Mouse (Mus musculus): ENCODE data around the gene Cd276.

The Cd276 gene

DNA sequence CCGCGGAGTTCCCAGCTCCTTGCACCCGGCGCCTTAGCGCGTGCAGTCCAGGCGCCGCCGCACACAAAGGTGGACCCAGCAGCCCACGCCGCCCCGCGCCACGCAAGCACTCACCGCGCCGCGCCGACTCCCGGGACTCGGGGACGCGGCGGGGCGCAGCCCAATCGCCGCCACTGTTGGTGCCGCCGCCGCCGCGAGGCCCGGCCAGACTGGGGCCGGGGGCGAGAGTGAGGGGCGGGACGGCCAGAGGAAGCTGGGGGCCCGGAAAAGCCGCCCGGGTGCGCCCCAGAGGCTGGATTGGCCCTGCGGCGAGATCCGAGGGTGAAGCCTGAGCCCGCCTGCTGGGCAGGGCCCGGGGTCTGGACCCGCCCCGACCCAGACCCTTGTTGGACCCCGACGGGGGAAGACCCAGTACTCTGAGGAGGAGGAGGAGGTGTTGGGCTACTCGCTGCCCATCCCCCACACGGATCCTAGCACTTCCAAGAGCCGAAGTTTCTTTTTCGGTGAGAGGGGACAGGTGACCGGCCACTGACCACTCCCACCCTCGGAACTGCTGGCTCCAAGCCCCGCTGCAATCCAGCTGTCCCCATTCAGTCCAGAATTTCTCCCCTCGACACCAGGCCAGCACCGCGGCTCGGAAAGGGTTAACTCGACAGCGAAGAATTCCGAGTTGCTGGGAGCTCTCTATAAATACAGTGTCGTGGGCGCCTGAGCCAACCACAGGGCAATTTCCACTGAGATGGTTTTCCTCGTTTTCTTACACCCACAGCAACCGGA lies at the start of gene Cd276:
Gene Cd276 (minus strand): TSS at position 530 of the 777 bp plus-strand sequence.
- WGBS = under 1% methylated on average over 68 of the region's 68 CpGs

DNA sequence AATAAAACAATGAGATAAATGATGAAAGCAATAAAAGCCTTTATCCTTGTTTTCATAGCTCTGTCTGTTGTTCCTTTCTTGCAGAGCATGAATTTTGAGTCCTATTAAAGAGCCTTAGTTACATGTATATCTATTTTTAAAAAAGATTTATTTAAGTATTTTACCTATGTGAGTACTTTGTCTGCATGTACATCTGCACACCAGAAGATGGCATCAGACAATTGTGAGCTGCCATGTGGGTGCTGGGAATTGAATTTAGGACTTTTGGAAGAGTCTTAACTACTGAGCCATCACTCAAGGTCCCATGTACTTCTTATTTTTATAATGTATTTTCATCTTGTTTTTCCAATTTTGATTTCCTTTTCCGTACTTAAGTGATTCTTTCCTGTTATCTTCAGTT lies 40.1 kb upstream of the Cd276 start:
- 81% methylated on average over 1 of the region's 1 CpGs for WGBS

DNA sequence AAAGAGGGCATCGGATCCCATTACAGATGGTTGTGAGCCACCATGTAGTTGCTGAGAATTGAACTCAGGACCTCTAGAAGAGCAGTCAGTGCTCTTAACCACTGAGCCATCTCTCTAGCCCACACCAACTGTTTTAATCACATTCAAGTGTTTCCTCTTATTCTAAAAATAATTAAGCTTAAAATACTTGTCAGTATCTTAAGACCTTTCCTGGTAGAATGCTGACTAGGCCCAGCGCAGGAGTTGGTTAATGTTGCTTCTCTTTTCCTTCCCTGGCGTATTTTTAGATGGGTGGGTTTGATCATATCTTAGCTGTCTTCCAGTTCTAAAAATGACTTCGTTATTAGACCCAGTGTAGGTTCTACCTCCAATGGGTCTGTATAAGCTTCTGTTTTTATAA lies 33.4 kb upstream of the Cd276 start:
- WGBS = 50% methylated on average over 4 of the region's 4 CpGs

DNA sequence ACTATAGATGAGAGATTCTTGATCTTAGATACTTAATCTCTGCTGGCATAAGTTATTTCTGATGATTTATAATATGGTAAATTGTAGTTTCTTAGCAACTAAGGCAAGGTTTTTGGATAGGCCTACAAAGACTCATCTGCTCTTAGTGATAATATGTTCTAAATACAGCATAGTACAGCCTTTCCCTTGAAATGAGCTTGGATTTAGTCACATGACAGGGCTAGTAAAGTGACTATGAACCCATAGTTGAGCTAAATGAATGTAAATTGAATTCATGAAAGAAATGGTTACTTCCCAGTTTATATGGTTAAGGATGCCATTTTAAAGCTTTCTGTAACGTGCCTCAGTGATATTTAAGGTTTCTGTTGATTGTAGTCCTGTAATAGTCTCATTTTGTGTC lies 29.1 kb upstream of the Cd276 start:
- WGBS = 45% methylated on average over 1 of the region's 1 CpGs

DNA sequence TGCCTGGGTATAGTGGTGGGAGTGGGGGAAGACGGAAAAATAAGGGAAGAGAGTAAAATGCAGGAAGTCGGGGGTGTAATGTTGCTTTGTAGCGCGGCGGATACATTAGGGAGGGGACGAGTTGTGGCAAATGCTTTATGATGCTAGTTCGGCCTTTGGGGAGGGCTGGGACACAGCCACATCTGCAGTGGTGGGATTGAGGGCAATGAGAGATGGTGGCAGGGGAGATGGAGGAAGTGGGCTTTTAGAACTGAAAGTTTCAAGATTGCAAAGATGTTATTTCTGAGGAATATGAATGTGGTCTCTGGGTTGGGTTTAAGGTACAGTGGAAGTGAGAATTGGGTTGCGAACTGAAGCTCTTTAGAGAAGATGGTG lies 28.0 kb upstream of the Cd276 start:
- 3% methylated on average over 8 of the region's 8 CpGs for whole genome bisulfite sequencing

DNA sequence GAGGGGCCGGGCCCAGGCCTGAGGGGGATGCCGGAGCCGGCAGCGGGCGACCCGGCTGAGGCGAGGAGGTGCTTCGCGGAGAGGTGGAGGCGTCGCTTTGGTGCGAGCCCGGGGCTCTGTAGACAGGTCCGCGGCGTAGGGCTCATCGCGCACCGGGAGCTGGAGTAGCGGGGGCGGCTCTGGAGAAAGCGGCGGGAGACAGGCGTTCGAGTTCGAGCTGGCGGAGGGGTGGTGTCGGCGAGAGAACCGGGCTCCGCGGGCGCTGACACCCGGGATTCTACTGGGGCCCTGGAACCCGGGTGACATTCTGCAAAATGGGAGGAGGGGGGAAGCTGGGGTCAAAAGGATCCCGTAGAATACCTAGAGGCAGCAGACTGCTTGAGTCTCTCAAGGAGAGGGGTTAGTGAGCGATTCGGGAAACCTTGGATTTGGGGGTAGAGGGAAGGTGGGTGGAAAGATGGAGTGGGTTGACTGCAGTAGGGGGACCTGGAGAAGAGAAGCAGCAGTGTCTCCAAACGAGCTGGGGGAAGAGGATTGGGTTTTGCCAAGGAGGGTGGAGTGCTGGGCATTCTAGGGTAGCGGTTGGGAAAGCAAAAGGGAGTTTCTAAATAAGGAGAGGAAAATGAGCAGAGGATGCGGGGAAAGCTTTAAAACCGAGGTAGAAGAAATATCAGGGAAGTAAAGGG lies 27.5 kb upstream of the Cd276 start:
- under 1% methylated on average over 42 of the region's 42 CpGs for WGBS

DNA sequence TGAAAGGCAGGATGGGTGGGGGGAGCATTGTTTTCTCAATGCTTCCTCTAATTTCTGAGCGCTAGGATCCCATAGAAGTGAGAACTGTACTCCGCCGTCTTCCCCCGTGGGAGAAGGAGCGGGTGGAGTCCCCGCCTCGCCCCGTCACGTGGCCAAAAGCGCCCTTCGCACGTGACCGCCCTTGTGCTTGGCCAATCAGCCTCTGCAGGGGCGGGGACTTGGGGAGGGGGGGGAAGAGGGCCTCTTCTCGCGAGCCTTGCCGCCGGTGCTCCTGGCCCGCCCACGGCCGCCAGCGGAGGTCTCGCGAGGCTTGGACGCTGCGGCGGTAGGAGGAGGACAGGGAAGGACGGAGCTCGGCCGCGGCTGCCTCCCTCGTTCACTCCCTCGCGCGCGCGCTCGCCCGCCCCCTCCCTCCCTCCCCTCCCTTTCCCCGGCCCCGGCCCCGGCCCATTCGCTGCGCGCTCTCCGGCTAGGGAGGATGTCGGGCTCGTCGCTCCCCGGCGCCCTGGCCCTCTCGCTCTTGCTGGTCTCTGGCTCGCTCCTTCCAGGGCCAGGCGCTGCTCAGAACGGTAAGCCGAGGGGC lies 26.8 kb upstream of the Cd276 start, which contains the start of gene Nptn:
Gene Nptn (plus strand): TSS at position 283 of the 583 bp plus-strand sequence.
- WGBS = 2% methylated on average over 39 of the region's 56 CpGs

DNA sequence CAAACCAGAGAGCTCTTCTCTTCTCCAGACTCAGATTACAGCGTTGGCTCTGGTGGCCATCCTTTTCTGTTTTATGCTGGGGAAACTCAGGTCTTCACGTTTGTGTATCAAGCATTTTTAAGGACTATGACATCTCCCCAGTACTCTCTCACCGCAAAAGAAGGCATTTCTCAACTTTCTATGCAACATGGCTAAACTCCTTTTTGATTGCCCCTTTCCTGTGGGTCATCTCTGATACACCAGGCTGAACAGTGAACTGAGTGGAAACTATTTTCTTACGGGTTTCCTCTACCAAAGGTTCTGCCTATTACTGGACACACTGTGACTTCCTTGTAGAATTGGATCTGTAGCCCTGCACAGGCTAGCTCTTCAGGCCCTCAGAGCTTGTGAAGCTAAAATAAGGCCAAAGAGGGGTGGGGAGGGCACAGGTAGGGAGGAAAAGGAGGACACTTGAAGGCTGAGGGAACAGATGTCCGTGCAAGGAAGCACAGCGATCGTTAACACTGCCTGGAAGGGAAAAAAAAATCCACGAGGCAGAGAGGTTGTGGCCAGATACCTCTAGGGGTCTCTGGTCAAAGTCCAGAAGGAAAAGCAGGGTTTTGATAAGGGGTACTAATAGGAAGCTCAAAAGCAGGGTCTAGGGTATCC lies 26.2 kb upstream of the Cd276 start:
- 23% methylated on average over 8 of the region's 8 CpGs for WGBS

DNA sequence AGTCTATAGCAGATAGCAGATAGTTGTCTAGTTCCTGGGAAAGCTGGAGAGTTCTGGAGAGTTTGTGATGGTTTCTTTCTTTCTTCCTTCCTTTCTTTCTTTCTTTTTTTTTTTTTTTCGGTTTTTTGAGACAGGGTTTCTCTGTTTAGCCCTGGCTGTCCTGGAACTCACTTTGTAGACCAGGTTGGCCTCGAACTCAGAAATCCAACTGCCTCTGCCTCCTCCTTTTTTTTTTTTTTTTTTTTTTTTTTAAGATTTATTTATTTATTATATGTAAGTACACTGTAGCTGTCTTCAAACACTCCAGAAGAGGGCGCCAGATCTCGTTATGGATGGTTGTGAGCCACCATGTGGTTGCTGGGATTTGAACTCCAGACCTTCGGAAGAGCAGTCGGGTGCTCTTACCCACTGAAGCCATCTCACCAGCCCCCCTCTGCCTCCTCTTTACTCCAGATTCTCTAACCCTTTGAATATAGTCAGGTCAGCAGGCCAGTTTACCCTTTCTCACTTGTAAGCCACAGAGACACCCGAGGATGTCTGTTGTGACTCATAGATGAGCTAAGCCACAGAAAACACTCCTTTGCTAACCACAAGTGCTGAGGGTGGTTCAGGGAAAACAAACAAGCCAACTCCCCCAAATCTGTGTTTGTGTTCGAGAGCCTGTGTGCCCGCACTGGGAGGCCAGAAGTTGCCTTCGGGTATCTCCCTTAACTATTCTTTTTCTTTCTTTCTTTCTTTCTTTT lies 25.4 kb upstream of the Cd276 start:
- 75% methylated on average over 10 of the region's 10 CpGs for WGBS

DNA sequence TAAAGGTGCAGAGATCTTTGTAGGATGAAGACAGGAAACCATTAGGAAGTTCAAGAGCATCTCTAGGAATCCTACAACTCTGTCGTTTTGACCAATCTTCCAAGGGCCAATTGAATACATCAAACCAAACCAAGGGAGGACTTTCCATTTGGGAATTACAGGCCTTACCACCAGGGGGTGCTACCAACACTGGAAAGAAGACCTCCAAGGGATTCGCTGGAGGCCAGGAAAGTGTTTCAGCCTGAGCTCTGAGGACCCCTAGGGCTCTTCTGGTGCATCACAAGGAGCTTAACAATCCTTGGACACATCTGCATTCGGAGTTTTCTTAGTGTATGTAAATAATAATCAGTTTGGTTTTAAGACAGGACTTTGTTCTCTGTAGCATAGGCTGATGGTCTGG lies 23.4 kb upstream of the Cd276 start:
- WGBS = 14% methylated on average over 3 of the region's 3 CpGs

DNA sequence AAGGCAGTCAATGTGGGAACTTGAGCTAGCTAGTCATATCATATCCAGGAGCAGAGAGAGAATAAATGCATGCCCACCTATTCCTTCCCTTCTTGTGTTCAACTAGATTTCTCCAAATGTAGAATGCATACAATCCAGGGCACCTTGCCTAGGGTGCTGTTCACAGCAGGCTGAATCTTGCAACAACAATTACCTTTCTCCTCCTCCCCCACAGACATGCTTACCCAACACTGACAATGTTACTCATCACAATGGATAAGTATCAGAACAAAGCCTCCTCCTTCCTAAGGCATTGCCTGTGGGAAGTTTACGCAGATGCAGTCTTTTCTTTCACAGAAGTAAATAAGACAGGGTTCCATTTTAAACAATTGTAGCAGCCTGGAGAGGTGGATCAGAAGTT lies 15.8 kb upstream of the Cd276 start:
- WGBS = 91% methylated on average over 1 of the region's 1 CpGs

DNA sequence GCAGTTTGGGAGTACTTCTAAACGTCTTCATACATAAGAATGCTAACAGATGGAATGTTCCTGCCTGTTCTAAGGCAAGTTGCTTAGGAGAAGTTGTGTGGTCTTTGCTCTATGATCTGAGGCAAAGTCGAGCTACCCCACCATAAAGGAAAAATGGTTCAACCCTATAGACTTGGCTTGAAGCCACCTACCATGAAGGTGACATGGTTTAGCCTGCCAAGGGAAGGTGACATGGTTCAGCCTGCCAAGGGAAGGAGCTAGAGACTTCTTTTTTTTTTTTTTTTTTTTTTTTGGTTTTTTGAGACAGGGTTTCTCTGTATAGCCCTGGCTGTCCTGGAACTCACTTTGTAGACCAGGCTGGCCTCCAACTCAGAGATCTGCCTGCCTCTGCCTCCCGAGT lies 10.7 kb upstream of the Cd276 start:
- 70% methylated on average over 3 of the region's 3 CpGs for WGBS

DNA sequence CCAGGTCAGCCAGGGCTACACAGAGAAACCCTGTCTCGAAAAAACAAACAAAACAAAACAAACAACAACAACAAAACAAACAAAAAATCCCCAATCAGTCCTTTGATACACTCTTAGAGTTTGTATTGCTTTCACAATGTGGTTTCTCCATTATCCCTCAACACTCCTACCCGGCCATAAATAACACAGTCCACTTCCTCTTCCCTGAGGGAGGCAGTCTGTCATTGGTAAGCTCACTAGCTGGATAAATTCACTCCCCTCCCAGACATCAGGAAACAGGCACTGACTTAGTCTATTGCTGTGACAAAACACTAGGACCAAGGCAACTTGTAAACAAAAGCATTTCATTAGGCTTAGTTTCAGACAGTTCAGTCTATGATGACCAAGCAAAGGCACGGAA lies 5.0 kb upstream of the Cd276 start:
- 64% methylated on average over 3 of the region's 3 CpGs for WGBS

DNA sequence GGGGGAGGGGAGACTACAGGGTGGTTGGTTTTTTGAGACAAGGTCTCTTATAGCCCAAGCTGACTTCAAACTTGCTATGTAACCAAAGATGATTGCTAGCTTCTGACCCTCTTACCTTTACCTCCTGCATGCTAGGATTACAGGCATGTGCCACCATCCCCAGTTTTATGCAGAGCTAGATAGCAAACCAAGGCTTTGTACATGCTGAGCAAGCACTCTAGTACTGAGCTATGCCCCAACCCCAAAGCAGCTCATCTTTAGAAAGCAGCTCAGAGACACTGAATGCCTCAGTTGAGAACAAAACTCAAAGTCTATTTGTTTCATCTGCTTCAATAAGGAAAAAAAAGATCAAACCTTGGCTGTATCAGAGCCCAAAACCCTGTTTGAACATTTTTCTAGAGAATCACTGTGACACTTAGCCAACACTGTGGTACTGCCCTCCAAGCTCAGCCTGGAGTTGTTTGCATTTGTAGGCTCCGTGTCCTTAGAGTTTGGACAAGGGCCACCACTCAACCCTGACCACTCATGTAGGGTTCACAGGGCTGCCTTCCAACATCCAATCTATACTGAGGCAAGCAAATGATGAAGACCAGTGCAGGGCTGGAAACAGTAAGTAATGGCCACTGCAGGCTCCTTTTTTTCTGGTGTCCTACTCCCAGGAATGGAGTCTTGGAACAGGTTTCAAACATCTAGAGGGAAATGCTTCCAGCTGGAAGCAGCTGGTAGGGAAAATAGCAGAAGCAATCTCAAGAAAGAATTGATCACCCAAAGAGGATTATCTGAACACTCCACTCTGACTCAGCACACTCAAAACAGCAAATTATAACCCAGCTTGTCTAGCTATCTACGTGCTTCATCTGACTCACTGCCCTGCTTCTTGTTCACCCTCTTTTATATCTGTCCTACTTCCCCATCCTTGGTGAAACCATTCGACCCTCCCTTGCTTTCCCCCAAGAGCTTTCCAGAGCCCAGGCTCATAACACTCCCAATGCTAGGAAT lies 2.5 kb upstream of the Cd276 start:
- 52% methylated on average over 3 of the region's 3 CpGs for WGBS

DNA sequence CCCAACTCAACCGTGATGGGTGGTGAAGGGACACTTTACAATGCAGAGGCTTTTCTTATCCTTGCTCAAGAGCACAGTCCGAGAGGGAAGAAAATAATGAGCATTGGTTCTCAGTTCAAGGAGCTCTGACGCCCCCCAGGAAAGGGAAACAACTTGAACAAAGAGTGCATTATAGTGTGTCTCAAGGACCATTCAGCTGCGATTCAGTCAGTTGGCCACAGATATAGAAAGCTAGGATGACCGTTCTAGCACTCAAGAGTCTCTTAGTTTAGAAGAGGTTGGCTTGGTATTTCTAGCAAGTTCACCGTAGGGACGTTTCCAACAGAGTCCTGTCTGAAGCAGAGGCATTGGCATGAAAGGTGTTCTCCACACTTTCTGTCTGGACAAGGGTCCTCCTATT lies 1.4 kb upstream of the Cd276 start:
- WGBS = 27% methylated on average over 7 of the region's 7 CpGs

DNA sequence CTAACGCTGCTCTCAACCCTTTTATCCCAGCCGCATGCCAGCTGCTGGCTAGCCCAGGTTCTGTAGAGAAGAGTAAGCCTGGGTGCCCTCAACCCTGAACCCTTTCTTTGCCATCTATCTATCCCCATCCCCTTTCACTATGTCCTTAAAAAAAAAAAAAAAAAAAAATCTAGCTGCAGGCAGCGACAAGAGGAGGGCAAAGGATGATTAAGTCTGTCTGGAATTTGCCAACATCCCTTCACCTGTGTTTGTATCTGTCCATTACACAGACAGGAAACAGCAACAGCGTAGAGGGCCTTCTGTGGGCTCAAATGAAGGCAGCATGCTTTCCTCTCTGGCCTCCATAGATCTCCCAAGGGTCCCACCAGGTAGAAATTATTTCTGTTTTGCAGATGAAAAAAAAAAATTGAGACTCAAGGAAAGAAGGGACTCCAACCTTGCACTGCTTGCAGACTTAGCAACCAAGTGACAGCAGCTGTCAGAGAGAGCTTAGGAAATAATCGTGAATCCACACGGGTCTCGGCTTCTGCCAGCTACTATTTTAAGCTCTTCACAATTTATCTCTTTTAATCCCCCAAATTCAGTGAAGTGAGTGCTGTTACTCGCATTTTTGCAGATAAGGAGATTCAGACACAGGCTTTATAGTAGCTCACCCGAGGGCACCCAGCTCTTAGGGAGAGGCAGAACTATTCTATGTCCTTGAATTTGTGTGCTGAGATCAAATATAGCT lies 613 bp upstream of the Cd276 start:
- WGBS = 17% methylated on average over 9 of the region's 9 CpGs

DNA sequence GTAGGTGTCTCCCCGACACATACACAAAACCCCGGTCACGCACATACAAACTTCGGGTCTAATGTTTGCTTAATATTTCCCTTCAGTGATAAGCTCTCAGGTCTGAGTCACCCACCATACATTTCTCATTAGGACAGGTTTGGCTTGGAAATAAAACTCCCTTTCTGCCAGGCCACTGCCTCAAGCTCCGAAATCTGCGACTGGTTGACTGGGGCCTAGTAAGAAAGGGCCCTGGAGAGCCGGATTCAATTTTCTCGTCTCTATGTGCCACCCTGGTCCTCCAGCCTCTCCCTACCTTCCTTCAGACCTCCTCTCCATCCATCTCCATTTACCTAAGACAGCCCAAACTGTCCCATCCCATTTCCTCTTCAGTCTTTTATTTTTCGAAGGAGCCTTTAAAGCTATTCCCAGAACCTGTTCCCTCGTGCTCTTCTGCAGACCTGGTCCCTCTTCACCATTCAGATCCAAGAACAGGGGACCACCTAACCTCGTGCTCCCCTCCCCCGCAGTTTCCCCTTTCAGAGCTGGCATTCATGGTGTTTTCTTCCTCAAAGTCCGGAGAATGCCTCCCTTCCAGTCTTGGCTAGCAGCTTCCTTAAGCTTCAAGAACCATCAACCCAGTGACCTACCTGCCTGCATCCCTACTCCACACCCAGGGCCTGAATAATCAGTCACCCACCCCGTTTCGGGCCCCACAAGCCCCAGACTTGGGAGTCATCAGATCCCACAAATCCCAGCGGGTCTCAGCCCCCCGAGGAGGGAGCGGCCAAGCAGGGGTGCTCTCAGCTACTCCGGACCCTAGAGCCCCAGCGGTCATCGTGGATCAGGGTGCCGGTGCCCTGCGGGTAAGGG lies 955 bp downstream of the Cd276 start:
- WGBS = 18% methylated on average over 23 of the region's 23 CpGs

DNA sequence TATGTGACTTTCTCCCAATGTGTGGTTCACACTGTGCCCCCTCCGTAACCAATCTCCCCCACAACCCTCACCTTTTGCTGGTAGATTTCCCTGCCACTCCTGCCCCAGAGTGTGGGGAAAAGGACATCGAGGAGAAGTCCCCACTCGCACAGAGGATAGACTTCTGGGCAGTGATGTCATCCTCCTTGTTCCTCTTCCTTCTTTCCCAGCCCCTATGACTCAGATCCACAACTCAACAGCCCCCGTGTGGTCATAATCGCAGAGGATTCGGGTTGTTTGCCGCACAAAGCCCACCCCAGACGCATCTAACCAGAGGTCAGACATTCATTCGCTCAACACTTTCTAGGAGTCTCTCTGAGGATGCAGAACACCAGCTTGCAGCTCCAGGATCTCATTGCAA lies 3.2 kb downstream of the Cd276 start:
- WGBS = 60% methylated on average over 9 of the region's 9 CpGs

DNA sequence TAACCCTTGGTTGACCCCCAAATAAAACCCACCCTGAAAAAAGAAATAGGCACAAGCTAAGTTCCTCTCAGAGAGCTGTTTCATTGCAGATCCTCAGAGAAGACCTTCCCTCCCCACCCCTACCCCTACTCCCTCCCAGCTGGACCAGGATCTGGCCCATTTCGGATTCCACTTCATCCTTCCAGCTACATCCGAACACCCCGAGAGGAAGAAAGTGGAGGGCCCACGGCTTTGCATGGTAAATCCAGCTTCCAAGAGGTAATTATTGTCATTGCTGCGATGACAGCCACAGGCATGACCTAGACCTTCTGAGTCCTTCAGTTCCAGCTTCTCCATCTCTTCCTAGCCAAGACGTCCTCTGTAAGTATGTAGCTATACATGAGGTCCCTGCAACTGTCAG lies 4.3 kb downstream of the Cd276 start:
- WGBS = 90% methylated on average over 6 of the region's 6 CpGs
